Mouse (Mus musculus) midbrain, embryonic 14.5 days (tissue): ENCODE measurements around the gene Slco2b1. TPM values are rescaled to one million over a fixed set of nuclear protein-coding genes. Genes with fewer than 3 reads are reported as not detected.

Experiments
- ATAC-seq: fragments of 200-750 bp; cut with Nextera tagmentation; 2 replicates; pipeline ENCODE4 v1.8.0; 2017; ENCODE audit warnings: moderate number of reproducible peaks, moderate library complexity; ENCODE audit not compliant: low FRiP score, low TSS enrichment
- DNase-seq: peaks from one replicate; pipeline ENCODE4 v3.0.0-alpha.2; 2015
- H3K27ac ChIP-seq: fragments of 300-500 bp; sonication (generic); replicated peaks from 2 replicates; pipeline ENCODE4 v1.5.1; 2014; ENCODE audit warnings: mild to moderate bottlenecking, low read depth, low read length, moderate library complexity
- H3K27me3 ChIP-seq: fragments of 300-500 bp; sonication (generic); 2 replicates; pipeline ENCODE4 v1.6.1; 2014; ENCODE audit warnings: low read length, control low read depth, mixed read lengths; ENCODE audit not compliant: control insufficient read depth, insufficient read depth
- H3K36me3 ChIP-seq: fragments of 300-500 bp; sonication (generic); 2 replicates; pipeline ENCODE4 v1.6.1; 2014; ENCODE audit warnings: low read length, control low read depth; ENCODE audit not compliant: control insufficient read depth, insufficient read depth
- H3K4me1 ChIP-seq: fragments of 300-500 bp; sonication (generic); 2 replicates; pipeline ENCODE4 v1.6.1; 2014; ENCODE audit warnings: mild to moderate bottlenecking, antibody characterized with exemption, low read length, control low read depth; ENCODE audit not compliant: control insufficient read depth, insufficient read depth
- H3K4me2 ChIP-seq: fragments of 300-500 bp; sonication (generic); 2 replicates; pipeline ENCODE4 v1.6.1; 2014; ENCODE audit warnings: mild to moderate bottlenecking, low read length, moderate library complexity
- H3K4me3 ChIP-seq: fragments of 300-500 bp; sonication (generic); replicated peaks from 2 replicates; pipeline ENCODE4 v1.5.1; 2014; ENCODE audit warnings: low read depth, low read length
- H3K9ac ChIP-seq: fragments of 300-500 bp; sonication (generic); replicated peaks from 2 replicates; pipeline ENCODE4 v1.6.1; 2014; ENCODE audit warnings: mild to moderate bottlenecking, low read length, moderate library complexity
- H3K9me3 ChIP-seq: fragments of 300-500 bp; sonication (generic); 2 replicates; pipeline ENCODE4 v1.6.1; 2016; ENCODE audit warnings: low read length, control low read depth, mixed read lengths; ENCODE audit not compliant: control insufficient read depth
- WGBS: fragments of 180-500 bp; shearing (Covaris S2); extraction: QIAGEN DNeasy Blood & Tissue Kit; methylation state at CpG from one replicate; pipeline ENCODE4 v1.1.7; 2014; 5-methylcytosine and 5-hydroxymethylcytosine counted together
- polyA plus RNA-seq: library from polyadenylated mRNA; unstranded; fragments of >200 nt; fragmentation: Nextera tagmentation; extraction: Ambion mirVana; gene quantifications from 2 replicates; pipeline ENCODE4 v1.2.1, GENCODE M21; 2014

Slco2b1 gene
- polyA plus RNA-seq, 1 experiment from 2014 or later, result 4.7 TPM

DNA sequence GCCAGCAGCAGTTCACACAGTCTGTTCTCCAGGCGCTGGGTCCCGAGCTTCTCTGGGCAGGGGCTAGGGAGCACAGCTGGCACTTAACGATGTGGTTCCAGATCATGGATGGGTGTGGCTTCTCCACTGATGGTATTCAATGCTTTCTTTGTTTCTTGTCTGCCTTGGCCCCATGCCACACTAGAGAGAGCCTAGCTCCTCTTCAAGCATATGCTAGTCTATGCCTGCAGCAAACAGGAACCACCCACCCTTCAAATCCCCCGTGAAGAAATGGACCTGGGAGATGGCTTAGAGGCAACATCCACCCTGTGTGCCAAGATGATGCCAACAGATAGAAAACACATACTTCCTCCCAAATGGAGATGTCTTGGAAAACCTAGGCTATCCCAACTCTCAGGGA lies 27.1 kb downstream of the Slco2b1 start:
- no peak overlapping the region for H3K4me2 ChIP-seq
- DNase-seq (no peak), ATAC-seq (no peak)
- no peaks in the 10 kb centered on the region for H3K9me3 ChIP-seq
- no peaks in the 10 kb centered on the region for H3K36me3 ChIP-seq
- H3K27me3 ChIP-seq, result no peaks in the 10 kb centered on the region
- no peak overlapping the region for H3K4me3 ChIP-seq
- 75% methylated on average over 4 of the region's 4 CpGs for WGBS
- H3K4me1 ChIP-seq, result no peaks in the 10 kb centered on the region
- H3K27ac ChIP-seq, result no peak overlapping the region
- H3K9ac ChIP-seq, result no peak overlapping the region

GRCm38 (mm10) chr7:99680771-99681170 lies 30.4 kb downstream of the Slco2b1 start:
- Histone ChIP-seq H3K4me3 (no peak overlapping the region), H3K36me3 (no peaks in the 10 kb centered on the region), H3K9ac (no peak overlapping the region), H3K4me2 (no peak overlapping the region), H3K27me3 (no peaks in the 10 kb centered on the region), H3K27ac (no peak overlapping the region), H3K9me3 (no peaks in the 10 kb centered on the region), H3K4me1 (no peaks in the 10 kb centered on the region)
- 87% methylated on average over 5 of the region's 5 CpGs for WGBS
- ATAC-seq, result no peak
- DNase-seq, result no peak

DNA sequence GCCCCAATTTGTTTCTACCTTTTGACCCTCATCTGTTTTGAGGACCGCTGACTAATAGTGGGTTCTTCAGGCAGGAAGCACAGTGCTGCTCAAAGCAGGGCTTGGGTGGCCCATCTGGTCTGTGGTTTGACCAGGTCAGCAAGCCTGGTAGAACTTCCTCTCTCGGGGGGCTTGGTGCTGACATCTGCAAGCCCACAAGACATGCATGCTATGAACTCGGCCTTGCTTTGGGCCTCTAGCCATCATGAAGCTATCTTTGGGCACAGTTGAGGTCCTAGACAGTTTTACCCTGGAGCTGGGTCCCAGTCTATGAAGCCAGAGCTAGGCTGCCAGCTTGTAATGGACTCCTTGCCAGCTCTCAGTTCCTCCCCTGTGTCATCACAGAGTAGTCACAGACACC lies 36.2 kb downstream of the Slco2b1 start:
- Histone ChIP-seq H3K4me1 (no peaks in the 10 kb centered on the region), H3K9ac (no peak overlapping the region), H3K27me3 (no peaks in the 10 kb centered on the region), H3K4me3 (no peak overlapping the region), H3K27ac (no peak overlapping the region), H3K9me3 (no peaks in the 10 kb centered on the region), H3K36me3 (no peaks in the 10 kb centered on the region), H3K4me2 (no peak overlapping the region)
- no peak for DNase-seq
- ATAC-seq, result no peak
- 83% methylated on average over 3 of the region's 3 CpGs for WGBS

GRCm38 (mm10) chr7:99674209-99674608 lies 36.9 kb downstream of the Slco2b1 start:
- no peak overlapping the region for H3K4me3 ChIP-seq
- H3K36me3 ChIP-seq, result no peaks in the 10 kb centered on the region
- H3K9ac ChIP-seq, result no peak overlapping the region
- 79% methylated on average over 5 of the region's 5 CpGs for WGBS
- H3K27ac ChIP-seq, result no peak overlapping the region
- no peaks in the 10 kb centered on the region for H3K4me1 ChIP-seq
- ATAC-seq (no peak), DNase-seq (no peak)
- H3K4me2 ChIP-seq, result no peak overlapping the region
- no peaks in the 10 kb centered on the region for H3K27me3 ChIP-seq
- H3K9me3 ChIP-seq, result no peaks in the 10 kb centered on the region

DNA sequence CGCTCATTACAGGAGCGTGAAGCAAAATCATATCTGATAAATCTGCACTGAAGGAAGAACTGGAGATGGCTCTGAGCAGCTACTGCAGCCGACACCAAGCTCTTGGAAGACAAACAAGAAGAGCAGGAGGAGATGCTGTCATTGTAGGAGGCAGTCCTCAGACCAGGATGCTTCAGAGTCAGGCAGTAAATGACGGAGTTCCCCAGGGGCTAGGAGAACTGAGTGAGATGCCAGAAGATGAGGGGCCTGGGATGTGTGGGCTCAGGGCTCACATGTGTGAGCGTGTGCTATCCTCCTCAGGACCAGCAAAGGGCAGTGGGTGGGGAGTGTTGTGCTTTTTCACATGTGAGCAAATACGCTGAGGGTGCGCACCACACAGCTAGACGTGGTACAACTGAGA lies 38.0 kb downstream of the Slco2b1 start:
- no peaks in the 10 kb centered on the region; the same call in 1 of the 2 replicates for H3K4me1 ChIP-seq
- no peaks in the 10 kb centered on the region for H3K36me3 ChIP-seq
- DNase-seq, result no peak
- no peaks in the 10 kb centered on the region for H3K9me3 ChIP-seq
- no peak overlapping the region for H3K27ac ChIP-seq
- WGBS, result 82% methylated on average over 8 of the region's 8 CpGs
- H3K27me3 ChIP-seq, result no peaks in the 10 kb centered on the region
- H3K4me3 ChIP-seq, result no peak overlapping the region
- no peak for ATAC-seq
- H3K9ac ChIP-seq, result no peak overlapping the region
- no peak overlapping the region for H3K4me2 ChIP-seq

DNA sequence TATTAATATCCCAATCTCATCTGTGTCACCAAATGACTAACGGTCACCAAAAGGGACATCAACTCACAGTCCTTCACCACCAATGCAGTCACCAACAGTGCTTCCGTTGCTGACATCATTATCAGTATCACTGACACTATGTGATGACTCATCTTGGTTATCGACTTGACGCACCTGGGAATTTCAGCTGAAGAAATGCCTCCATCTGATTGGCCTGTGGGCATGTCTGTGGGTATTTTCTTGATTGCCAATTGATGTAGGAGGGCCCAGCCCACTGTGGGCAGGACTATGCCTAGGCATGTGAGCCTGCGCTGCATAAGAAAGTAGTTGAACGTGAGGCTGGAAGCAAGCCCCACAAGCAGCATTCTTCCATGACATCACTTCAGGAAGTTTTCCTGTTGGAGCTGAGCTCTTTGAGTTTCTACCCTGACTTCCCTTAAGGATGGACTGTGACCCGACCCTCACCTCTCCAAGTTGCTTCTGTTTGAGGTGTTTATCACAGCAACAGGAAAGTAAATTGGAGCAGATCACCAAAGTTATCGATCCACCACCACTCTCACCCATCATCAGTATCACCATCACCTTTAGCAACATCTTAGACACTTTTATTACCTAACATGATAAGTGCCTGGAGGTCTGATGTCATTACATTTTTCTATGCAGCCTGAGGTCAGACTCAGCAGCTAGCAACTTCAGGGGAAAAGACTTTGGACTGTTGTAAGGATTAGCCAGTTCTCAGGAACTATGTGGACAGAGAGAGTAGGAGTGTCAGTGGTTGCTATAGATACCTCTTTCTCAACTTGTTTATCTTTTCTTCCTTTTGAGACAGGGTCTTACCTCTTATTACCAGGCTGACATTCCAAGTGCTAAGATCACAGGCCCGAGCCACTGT lies 39.4 kb downstream of the Slco2b1 start:
- DNase-seq, result no peak
- Histone ChIP-seq H3K27me3 (no peaks in the 10 kb centered on the region), H3K27ac (no peak overlapping the region), H3K9ac (no peak overlapping the region), H3K4me2 (no peak overlapping the region), H3K4me1 (no peaks in the 10 kb centered on the region; the same call in 1 of the 2 replicates), H3K9me3 (no peaks in the 10 kb centered on the region), H3K4me3 (no peak overlapping the region), H3K36me3 (no peaks in the 10 kb centered on the region)
- WGBS, result 81% methylated on average over 9 of the region's 9 CpGs
- no peak for ATAC-seq

DNA sequence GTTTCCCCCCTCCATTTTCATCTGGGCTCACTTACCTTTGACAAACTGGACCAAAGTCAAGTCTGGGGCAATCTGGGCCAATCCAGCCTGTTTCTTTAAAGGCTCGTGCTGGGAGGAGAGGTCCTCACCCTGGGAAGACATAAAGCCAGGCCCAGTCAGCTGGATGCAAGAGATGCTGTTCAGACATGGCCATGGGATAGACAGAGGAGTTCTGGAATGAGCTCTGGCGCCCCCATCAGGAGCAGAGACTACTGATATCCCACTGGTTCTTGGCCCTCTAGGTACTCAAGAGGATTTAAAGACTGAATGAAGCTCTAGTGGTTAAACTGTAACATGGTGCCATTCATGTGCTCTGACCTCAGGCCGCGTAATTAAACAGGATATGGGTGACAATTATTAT lies 40.2 kb downstream of the Slco2b1 start:
- ATAC-seq (no peak), DNase-seq (no peak)
- H3K9me3 ChIP-seq, result no peaks in the 10 kb centered on the region
- no peak overlapping the region for H3K4me2 ChIP-seq
- no peaks in the 10 kb centered on the region for H3K27me3 ChIP-seq
- H3K4me1 ChIP-seq, result no peaks in the 10 kb centered on the region; the same call in 1 of the 2 replicates
- no peak overlapping the region for H3K9ac ChIP-seq
- no peak overlapping the region for H3K4me3 ChIP-seq
- WGBS, result 75% methylated on average over 4 of the region's 4 CpGs
- no peaks in the 10 kb centered on the region for H3K36me3 ChIP-seq
- H3K27ac ChIP-seq, result no peak overlapping the region

GRCm38 (mm10) chr7:99668802-99669201 lies 42.3 kb downstream of the Slco2b1 start:
- DNase-seq (no peak), ATAC-seq (no peak)
- Histone ChIP-seq H3K4me2 (no peak overlapping the region), H3K9ac (no peak overlapping the region), H3K27ac (no peak overlapping the region), H3K4me1 (no peaks in the 10 kb centered on the region; the same call in 1 of the 2 replicates), H3K4me3 (no peak overlapping the region), H3K36me3 (no peaks in the 10 kb centered on the region), H3K27me3 (no peaks in the 10 kb centered on the region), H3K9me3 (no peaks in the 10 kb centered on the region)
- 36% methylated on average over 4 of the region's 4 CpGs for WGBS

DNA sequence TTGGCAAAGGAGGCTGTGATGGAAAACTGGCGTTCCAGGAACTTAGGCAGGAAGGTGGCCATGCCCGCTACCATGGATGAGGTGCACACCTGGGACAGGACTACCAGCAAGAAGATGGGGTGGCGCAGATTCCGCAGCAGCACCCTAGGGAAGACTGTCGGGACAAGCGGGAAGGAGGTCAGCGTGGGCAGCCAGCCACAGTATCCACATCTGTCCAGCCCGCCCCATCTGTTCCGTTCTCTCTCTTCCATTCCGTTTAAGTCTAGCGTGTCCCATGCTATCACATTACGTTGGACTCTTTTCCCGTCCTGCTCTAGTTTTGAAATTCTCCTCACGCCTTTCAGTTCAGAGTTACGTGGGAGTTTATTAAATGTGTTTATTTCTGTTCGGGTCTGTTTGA lies 44.0 kb downstream of the Slco2b1 start:
- no peaks in the 10 kb centered on the region; the same call in 1 of the 2 replicates for H3K4me1 ChIP-seq
- H3K4me2 ChIP-seq, result no peak overlapping the region
- H3K27ac ChIP-seq, result no peak overlapping the region
- no peak overlapping the region for H3K4me3 ChIP-seq
- H3K9ac ChIP-seq, result no peak overlapping the region
- no peak for DNase-seq
- WGBS, result 92% methylated on average over 16 of the region's 16 CpGs
- H3K36me3 ChIP-seq, result no peaks in the 10 kb centered on the region
- H3K9me3 ChIP-seq, result no peaks in the 10 kb centered on the region
- no peaks in the 10 kb centered on the region for H3K27me3 ChIP-seq
- ATAC-seq, result no peak
